Mouse (Mus musculus) erythroblast, embryonic 14.5 days (primary cell): ENCODE results near the gene Coro1a. TPM values are rescaled to one million over a fixed set of nuclear protein-coding genes. Genes with fewer than 3 reads are reported as not detected.
"Not testable (repeated sequence)": the region's sequence is repeated elsewhere in the genome, so short reads cannot be mapped to it uniquely, and the experiment has no call there.

Experiments
- H3K27me3 ChIP-seq: 2 replicates; pipeline ENCODE4 v1.6.1; 2012; ENCODE audit warnings: inconsistent platforms; ENCODE audit not compliant: control insufficient read depth
- H3K36me3 ChIP-seq: 2 replicates; pipeline ENCODE4 v1.6.1; 2012; ENCODE audit warnings: mild to moderate bottlenecking, inconsistent platforms; ENCODE audit not compliant: control insufficient read depth
- H3K4me1 ChIP-seq: 2 replicates; pipeline ENCODE4 v1.6.1; 2012; ENCODE audit warnings: inconsistent platforms; ENCODE audit not compliant: control insufficient read depth
- H3K4me3 ChIP-seq: replicated peaks from 2 replicates; pipeline ENCODE3; 2012; ENCODE audit warnings: moderate library complexity, mild to moderate bottlenecking, inconsistent platforms
- H3K9me3 ChIP-seq: 2 replicates; pipeline ENCODE4 v1.6.1; 2012; ENCODE audit warnings: low read length, inconsistent platforms, mixed read lengths; ENCODE audit not compliant: control insufficient read depth
- GATA1 ChIP-seq: IDR thresholded peaks from 2 replicates; pipeline ENCODE4 v1.6.1; 2012; ENCODE audit warnings: low read length, inconsistent platforms, mixed read lengths
- TAL1 ChIP-seq: IDR thresholded peaks from 3 replicates; pipeline ENCODE4 v1.6.1; 2012; ENCODE audit warnings: low read length, inconsistent platforms, mixed read lengths
- polyA plus RNA-seq: library from polyadenylated mRNA; stranded (reverse); fragments of >175 nt; gene quantifications from 2 replicates; pipeline ENCODE4 v1.2.3, GENCODE M21; 2012

The Coro1a gene
- polyA plus RNA-seq, 1 experiment, result 1.5 TPM

DNA sequence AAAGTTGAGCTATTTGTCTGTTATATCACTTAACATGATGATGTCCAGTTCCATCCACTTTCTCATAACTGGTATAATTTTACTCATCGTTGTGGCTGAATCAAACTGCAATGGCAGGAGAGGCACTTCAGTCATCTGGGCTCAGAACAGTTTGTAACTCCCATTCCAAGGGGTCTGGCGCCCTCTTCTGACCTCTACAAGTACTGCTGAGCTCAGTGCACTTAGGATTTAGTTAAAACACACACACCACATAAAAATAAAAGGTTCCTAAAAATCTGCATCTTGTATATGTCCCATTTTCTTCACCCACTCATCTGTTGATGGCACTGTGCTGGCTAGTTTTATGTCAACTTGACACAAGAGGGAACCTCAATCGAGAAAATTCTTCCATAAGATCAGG, 14.3 kb downstream of the Coro1a start:
- Histone ChIP-seq H3K27me3 (no peaks in the 10 kb centered on the region), H3K4me1 (peaks cover 42% of the 10 kb centered on the region), H3K4me3 (no peak overlapping the region), H3K36me3 (peaks cover 36% of the 10 kb centered on the region), H3K9me3 (no peaks in the 10 kb centered on the region)
- no peak for TF ChIP-seq GATA1
- TF ChIP-seq TAL1, result no peak

DNA sequence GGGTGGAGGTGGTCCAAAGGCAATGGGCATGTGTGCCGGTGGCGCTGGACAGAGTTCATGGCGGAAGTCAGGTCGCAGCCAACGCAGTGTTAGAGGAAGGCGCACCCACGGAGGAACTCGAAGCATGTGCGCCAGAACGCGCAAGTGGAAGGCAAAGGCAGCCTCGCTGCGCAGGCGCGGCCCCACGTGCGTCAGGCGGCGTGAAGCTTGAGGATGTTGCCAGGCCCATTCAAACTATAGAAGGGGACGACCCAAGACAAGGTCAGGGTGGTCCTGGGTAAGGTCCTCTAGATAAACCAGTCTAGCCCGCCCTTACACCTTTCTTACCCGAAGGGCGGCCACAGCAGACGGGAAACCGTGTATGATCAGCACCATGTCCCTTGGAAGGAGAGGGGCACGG, 15.2 kb downstream of the Coro1a start:
- H3K4me1 ChIP-seq, result peaks cover 39% of the 10 kb centered on the region
- TF ChIP-seq GATA1 (no peak), TAL1 (no peak)
- peaks cover 32% of the 10 kb centered on the region for H3K36me3 ChIP-seq
- H3K4me3 ChIP-seq, result no peak overlapping the region
- H3K9me3 ChIP-seq, result no peaks in the 10 kb centered on the region
- no peaks in the 10 kb centered on the region for H3K27me3 ChIP-seq

DNA sequence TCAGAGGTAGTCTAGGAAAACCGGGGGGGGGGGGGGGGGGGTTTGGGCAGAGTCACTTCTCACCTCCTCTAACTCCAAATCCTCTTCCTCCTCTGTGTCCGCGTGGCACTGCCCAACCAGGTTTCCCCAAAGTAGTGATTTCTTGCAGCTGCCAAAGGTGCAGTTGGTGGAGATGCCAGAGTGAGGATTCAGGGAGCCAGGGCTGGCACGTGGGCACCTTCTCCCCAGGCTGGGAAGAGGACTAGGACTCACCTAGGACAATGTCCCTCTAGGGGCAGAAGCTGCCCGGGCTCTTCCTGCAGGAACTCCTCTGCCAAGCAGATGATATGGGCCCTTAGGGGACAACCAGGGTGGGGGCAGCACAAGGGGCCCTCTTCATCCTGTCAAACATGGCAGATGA, 15.9 kb downstream of the Coro1a start:
- Histone ChIP-seq H3K27me3 (no peaks in the 10 kb centered on the region), H3K9me3 (no peaks in the 10 kb centered on the region), H3K36me3 (peaks cover 26% of the 10 kb centered on the region), H3K4me3 (no peak overlapping the region), H3K4me1 (peaks cover 32% of the 10 kb centered on the region)
- TF ChIP-seq GATA1 (no peak), TAL1 (no peak)

DNA sequence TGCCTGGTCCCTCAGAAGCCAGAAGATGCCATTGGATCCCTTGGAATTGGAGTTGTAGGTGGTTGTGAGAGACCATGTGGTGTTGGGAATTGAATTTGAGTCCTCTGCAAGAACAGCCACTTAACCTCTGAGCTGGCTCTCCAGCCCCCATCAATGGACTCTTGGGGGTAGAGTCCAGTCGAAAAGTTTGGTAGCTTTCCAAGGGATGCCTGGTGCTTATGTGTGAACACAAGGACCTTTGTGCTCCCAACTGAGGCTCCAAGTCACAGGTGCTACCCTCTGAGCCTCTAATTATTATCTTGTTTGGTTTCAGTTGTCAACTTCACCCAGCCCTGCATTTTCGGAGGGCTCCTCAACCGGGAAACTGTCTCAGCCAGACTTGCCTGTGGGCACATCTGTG, 16.9 kb downstream of the Coro1a start:
- Histone ChIP-seq H3K4me3 (no peak overlapping the region), H3K9me3 (no peaks in the 10 kb centered on the region), H3K4me1 (peaks cover 25% of the 10 kb centered on the region), H3K27me3 (no peaks in the 10 kb centered on the region), H3K36me3 (peaks cover 26% of the 10 kb centered on the region)
- TF ChIP-seq TAL1 (no peak), GATA1 (no peak)

DNA sequence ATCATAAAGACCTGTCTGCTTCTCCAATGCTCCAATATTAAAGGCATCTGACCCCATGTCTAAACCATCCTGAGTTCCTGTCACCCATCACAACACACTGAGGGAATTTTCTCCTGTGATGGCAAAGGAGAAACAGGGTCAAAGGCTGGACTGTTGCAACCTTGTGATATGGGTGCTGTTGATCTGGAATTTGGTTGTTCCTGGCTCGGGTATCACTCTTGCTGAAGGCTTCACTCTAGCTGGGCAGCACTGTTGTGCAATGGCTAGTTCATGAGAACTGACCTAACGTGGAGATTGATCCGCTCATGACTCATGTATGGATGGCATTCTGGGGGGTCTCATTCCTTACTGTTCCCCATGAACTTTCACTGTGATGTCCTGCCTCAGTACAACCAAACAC, 18.6 kb downstream of the Coro1a start:
- Histone ChIP-seq H3K9me3 (no peaks in the 10 kb centered on the region), H3K4me1 (peaks cover 13% of the 10 kb centered on the region)

GRCm38 (mm10) chr7:126688156-126688555, 19.4 kb downstream of the Coro1a start:
- H3K36me3 ChIP-seq, result peaks cover 26% of the 10 kb centered on the region
- not testable (repeated sequence) for H3K27me3 ChIP-seq, H3K9me3 ChIP-seq, H3K4me3 ChIP-seq, H3K4me1 ChIP-seq

More for the DNA sequence above, 18.6 kb downstream of the Coro1a start:
- Histone ChIP-seq H3K36me3 (peaks cover 26% of the 10 kb centered on the region), H3K4me3 (no peak overlapping the region), H3K27me3 (no peaks in the 10 kb centered on the region)
- TF ChIP-seq TAL1 (no peak), GATA1 (no peak)

- Histone ChIP-seq H3K4me1 (no peaks in the 10 kb centered on the region), H3K9me3 (no peaks in the 10 kb centered on the region), H3K4me3 (no peak overlapping the region), H3K27me3 (no peaks in the 10 kb centered on the region), H3K36me3 (peaks cover 16% of the 10 kb centered on the region)
- TF ChIP-seq TAL1, result no peak
- TF ChIP-seq GATA1, result no peak
Observed at GRCm38 (mm10) chr7:126681221-126681620, 26.4 kb downstream of the Coro1a start.

DNA sequence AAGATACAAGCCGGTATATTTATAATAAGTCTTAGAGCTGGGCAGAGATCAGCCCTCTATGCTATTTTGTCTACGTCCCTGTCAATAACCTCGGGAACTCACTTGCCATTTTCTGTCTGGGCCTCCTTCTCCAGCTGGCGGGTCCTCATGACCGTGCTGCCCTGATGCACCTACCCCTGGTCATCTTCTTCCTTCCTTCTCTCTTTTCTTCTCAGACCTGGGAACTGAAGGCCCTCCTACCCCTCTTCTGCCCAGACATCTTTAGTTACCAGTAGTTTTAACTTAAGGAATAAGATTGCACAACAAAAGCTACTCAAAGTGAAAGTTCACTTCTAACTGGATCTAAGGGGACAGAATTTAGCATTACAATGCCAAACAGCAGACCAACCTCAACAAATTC, 27.9 kb downstream of the Coro1a start:
- Histone ChIP-seq H3K9me3 (no peaks in the 10 kb centered on the region), H3K4me3 (no peak overlapping the region), H3K36me3 (peaks cover 29% of the 10 kb centered on the region), H3K4me1 (no peaks in the 10 kb centered on the region), H3K27me3 (no peaks in the 10 kb centered on the region)
- TF ChIP-seq GATA1 (no peak), TAL1 (no peak)

DNA sequence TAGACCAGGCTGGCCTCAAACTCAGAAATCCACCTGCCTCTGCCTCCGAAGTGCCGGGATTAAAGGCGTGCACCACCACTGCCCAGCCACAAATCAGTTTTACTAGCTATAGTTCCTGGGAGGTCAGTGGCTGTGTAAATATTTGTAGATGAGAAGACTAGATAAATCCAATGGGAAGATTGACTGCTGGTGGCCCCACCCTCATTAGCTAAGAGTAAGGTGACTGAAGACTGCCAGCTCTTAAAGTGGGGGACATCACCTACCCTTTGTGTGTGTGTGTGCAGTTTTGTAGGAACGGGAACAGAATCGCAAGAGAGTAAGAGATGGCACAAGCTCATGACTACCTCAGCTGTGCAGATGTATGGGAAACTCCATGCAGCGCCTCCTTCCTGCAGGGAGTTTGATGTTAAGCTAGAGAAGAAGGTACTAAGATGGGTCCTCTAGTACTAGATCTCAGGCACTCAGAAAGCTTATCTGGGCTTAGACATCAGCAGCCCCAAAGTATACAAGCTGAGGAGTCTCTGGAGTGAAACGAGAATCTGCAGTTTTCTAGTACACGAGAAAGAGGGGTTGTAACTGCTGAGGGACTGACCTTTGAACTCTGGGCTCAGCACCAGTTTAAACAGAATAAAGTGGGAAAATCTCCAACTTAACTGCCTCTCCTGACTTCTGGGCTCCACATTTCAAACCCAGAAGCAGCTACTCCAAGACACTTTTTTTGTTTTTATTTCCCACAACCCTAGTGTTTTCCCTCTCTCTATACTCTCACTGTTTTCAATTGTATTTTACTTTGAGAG, 28.8 kb downstream of the Coro1a start:
- Histone ChIP-seq H3K4me3 (no peak overlapping the region), H3K36me3 (peaks cover 38% of the 10 kb centered on the region), H3K27me3 (no peaks in the 10 kb centered on the region), H3K9me3 (no peaks in the 10 kb centered on the region), H3K4me1 (no peaks in the 10 kb centered on the region)
- no peak for TF ChIP-seq GATA1
